Mouse (Mus musculus) erythroblast, embryonic 14.5 days (primary cell): ENCODE data around the gene Sec14l1. TPM values are rescaled to one million over a fixed set of nuclear protein-coding genes. Genes with fewer than 3 reads are reported as not detected.
A peak's percentile ranks its signal among the peaks of the same experiment; 100 is the strongest.

Experiments used
- H3K27me3 ChIP-seq: 2 replicates; pipeline ENCODE4 v1.6.1; 2012; ENCODE audit warnings: inconsistent platforms; ENCODE audit not compliant: control insufficient read depth
- H3K36me3 ChIP-seq: 2 replicates; pipeline ENCODE4 v1.6.1; 2012; ENCODE audit warnings: mild to moderate bottlenecking, inconsistent platforms; ENCODE audit not compliant: control insufficient read depth
- H3K4me1 ChIP-seq: 2 replicates; pipeline ENCODE4 v1.6.1; 2012; ENCODE audit warnings: inconsistent platforms; ENCODE audit not compliant: control insufficient read depth
- H3K4me3 ChIP-seq: replicated peaks from 2 replicates; pipeline ENCODE3; 2012; ENCODE audit warnings: moderate library complexity, mild to moderate bottlenecking, inconsistent platforms
- H3K9me3 ChIP-seq: 2 replicates; pipeline ENCODE4 v1.6.1; 2012; ENCODE audit warnings: low read length, inconsistent platforms, mixed read lengths; ENCODE audit not compliant: control insufficient read depth
- GATA1 ChIP-seq: IDR thresholded peaks from 2 replicates; pipeline ENCODE4 v1.6.1; 2012; ENCODE audit warnings: low read length, inconsistent platforms, mixed read lengths
- TAL1 ChIP-seq: IDR thresholded peaks from 3 replicates; pipeline ENCODE4 v1.6.1; 2012; ENCODE audit warnings: low read length, inconsistent platforms, mixed read lengths
- polyA plus RNA-seq: library from polyadenylated mRNA; stranded (reverse); fragments of >175 nt; gene quantifications from 2 replicates; pipeline ENCODE4 v1.2.3, GENCODE M21; 2012

Sec14l1 gene
- polyA plus RNA-seq, 1 experiment: 11.2 TPM

DNA sequence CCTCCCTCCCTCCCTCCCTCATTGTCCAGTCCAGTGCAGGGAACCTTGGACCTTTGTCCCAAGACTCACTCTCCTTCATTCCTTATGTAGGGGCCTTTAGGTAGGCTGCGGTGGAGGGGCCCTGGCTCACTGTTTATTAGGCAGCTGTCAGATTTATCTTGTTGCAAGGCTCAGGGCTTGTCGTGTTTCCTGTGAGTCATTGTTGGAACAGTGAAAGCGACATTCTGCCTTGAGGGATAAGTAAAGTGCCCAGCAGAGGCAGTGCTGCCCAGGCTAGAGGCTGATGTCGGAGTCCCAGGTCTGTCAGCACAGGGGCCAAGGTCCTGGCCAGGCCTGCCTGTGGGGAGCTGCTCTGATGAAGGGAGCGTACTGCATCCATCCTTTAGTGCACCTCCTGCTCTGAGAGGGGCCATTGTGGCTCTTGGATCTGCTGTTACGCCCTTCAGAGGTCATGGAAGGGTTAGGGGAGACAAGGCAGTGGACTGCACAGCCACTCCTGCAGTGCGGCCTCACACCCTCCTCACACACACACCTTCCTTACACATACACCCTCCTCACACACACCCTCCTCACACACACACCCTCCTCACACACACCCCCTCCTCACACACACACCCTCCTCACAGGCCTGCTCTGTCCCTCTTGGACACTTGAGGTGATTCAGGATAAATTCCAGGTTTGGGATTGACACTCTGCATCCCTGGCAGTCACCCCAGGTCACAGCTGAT lies 39.3 kb downstream of the Sec14l1 start:
- no peaks in the 10 kb centered on the region for H3K9me3 ChIP-seq
- peaks cover 10% of the 10 kb centered on the region for H3K4me1 ChIP-seq
- H3K36me3 ChIP-seq: peaks cover 95% of the 10 kb centered on the region
- TF ChIP-seq TAL1 (no peak), GATA1 (no peak)
- no peaks in the 10 kb centered on the region for H3K27me3 ChIP-seq
- no peak overlapping the region for H3K4me3 ChIP-seq

DNA sequence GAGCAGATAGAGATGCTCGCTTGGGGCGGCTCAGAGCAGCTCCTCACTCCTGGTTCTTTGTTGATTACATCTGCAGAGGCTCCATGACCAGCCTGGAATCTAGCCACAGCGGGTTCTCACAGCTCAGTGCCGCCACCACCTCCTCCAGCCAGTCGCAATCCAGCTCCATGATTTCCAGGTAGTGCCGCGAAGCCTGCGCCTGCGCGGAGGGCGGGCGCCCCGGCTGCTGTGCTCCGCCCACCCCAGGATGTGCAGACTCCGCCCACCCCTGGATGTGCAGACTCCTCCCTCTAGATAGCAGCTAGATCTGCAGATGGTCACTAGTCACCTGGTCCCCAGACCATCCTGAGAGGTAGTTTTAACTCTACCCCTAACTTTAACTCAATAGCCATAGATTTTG lies 41.8 kb downstream of the Sec14l1 start:
- TF ChIP-seq TAL1 (no peak), GATA1 (no peak)
- Histone ChIP-seq H3K4me3 (peak overlapping the region; percentile 12), H3K4me1 (peaks cover 10% of the 10 kb centered on the region), H3K27me3 (no peaks in the 10 kb centered on the region), H3K9me3 (no peaks in the 10 kb centered on the region), H3K36me3 (peaks cover 79% of the 10 kb centered on the region)

DNA sequence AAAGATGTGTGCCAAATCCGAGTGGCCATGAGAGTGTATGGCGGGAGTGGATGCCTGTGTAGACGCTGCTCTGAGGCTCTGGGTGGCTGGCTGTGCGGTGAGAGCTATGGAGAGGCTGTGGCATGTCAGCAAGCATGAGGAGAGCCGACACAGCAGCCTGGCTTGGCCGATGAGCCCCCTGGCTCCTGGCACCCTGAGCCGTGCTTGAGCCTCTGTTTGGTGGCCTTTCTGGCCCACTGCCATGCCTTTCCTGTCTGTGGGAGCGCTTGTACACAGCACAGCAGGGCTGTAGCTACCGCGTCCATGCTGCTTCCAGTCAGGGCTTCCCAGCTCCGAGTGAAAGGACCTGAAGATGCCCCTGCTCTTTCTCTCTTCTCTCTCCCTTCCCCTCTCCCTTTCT lies 43.4 kb downstream of the Sec14l1 start:
- Histone ChIP-seq H3K27me3 (peaks cover 6% of the 10 kb centered on the region), H3K9me3 (no peaks in the 10 kb centered on the region), H3K36me3 (peaks cover 65% of the 10 kb centered on the region), H3K4me1 (peaks cover 10% of the 10 kb centered on the region), H3K4me3 (no peak overlapping the region)
- TF ChIP-seq GATA1 (no peak), TAL1 (no peak)

GRCm38 (mm10) chr11:117159257-117159945 lies 44.4 kb downstream of the Sec14l1 start:
- Histone ChIP-seq H3K4me1 (peaks cover 10% of the 10 kb centered on the region), H3K4me3 (no peak overlapping the region), H3K36me3 (peaks cover 56% of the 10 kb centered on the region), H3K27me3 (peaks cover 8% of the 10 kb centered on the region), H3K9me3 (no peaks in the 10 kb centered on the region)
- TF ChIP-seq GATA1 (no peak), TAL1 (no peak)

DNA sequence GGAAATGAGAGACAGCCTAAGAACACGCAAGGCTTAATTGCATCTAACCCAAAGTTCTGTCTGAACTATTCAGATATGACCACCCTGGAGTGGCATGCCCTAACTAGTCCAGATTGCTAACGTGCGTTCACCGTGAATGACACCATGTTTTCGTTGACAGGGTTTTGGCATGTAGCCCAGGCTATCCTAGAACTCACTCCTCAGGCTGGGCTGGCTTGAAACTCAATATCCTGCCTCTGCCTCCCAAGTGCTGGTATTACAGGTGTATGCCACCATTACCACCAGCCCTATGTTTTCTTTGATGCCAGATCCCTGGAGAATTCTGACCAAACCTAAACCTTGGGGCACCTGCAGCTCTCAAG lies 45.0 kb downstream of the Sec14l1 start:
- Histone ChIP-seq H3K9me3 (no peaks in the 10 kb centered on the region), H3K4me1 (peaks cover 10% of the 10 kb centered on the region), H3K27me3 (peaks cover 8% of the 10 kb centered on the region), H3K4me3 (no peak overlapping the region), H3K36me3 (peaks cover 51% of the 10 kb centered on the region)
- no peak for TF ChIP-seq TAL1
- TF ChIP-seq GATA1: no peak

DNA sequence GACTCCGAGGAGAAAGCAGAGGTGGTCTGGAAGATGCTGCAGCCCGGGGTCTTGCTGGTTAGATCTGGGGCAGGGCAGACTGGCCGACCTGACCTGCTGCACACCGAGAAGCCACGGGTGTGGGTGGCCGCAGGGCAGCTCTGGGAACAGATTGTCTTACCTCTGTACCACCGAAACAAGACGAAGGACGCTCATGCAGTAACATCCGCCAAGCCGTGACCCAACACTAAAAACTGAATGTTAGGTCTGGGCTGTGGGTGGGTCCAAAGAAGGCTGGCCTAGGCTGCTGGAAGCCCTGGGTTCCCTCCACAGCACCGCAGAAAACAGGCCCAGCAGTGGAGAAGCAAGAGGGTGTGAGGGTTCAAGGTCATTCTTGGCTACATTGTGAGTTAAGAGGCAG lies 45.8 kb downstream of the Sec14l1 start:
- no peak overlapping the region for H3K4me3 ChIP-seq
- no peaks in the 10 kb centered on the region for H3K9me3 ChIP-seq
- peaks cover 42% of the 10 kb centered on the region for H3K36me3 ChIP-seq
- no peak for TF ChIP-seq TAL1
- no peak for TF ChIP-seq GATA1
- H3K4me1 ChIP-seq: peaks cover 10% of the 10 kb centered on the region
- peaks cover 8% of the 10 kb centered on the region for H3K27me3 ChIP-seq

DNA sequence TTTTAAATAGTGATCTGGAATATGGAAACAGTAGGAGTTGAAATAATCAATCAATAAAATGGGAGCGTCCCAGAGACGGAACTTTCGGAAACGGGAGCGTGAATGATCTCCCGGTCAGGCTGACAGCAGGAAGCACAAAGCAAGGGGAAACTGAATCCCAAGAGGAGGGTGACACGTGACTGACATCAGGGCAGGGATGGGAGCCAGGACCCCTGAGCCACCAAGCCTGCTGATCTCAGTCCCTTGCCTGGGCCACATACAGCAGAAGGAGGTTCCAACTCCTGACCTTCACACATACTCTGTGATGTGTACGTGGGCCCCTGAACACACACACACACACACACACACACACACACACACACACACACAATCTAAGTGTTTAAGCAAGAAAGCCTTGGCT lies 46.6 kb downstream of the Sec14l1 start:
- Histone ChIP-seq H3K36me3 (peaks cover 34% of the 10 kb centered on the region), H3K4me3 (no peak overlapping the region), H3K4me1 (peaks cover 3% of the 10 kb centered on the region; the same call in 1 of the 2 replicates), H3K27me3 (peaks cover 8% of the 10 kb centered on the region), H3K9me3 (no peaks in the 10 kb centered on the region)
- TF ChIP-seq TAL1 (no peak), GATA1 (no peak)

GRCm38 (mm10) chr11:117163098-117163497 lies 48.1 kb downstream of the Sec14l1 start:
- H3K9me3 ChIP-seq: no peaks in the 10 kb centered on the region
- TF ChIP-seq TAL1 (no peak), GATA1 (no peak)
- H3K36me3 ChIP-seq: peaks cover 19% of the 10 kb centered on the region
- peaks cover 8% of the 10 kb centered on the region for H3K27me3 ChIP-seq
- no peaks in the 10 kb centered on the region for H3K4me1 ChIP-seq
- no peak overlapping the region for H3K4me3 ChIP-seq

GRCm38 (mm10) chr11:117163771-117164170 lies 48.8 kb downstream of the Sec14l1 start:
- no peak for TF ChIP-seq TAL1
- no peak for TF ChIP-seq GATA1
- Histone ChIP-seq H3K27me3 (peaks cover 8% of the 10 kb centered on the region), H3K4me1 (no peaks in the 10 kb centered on the region), H3K36me3 (peaks cover 12% of the 10 kb centered on the region), H3K4me3 (no peak overlapping the region), H3K9me3 (no peaks in the 10 kb centered on the region)
